Mouse (Mus musculus) c-Kit-negative CD71-positive TER-119-positive erythroid progenitor cells, embryonic 14.5 days (primary cell): Measurements from ENCODE around the gene Cirbp.

Experiments used
- DNase-seq: peaks from one replicate; pipeline ENCODE4 v3.0.0-alpha.2; 2013; ENCODE audit warnings: low read depth, low spot score

Cirbp gene

GRCm38 (mm10) chr10:80137626-80138552, 27.9 kb upstream of the Cirbp start:
- DNase-seq = no peak

- DNase-seq = no peak
These were observed 27.0 kb upstream of the Cirbp start, which contains the start of gene Atp5d for GRCm38 (mm10) chr10:80138553-80139438. Atp5d (plus strand) TSS chr10:80138632.

GRCm38 (mm10) chr10:80139439-80139775, 26.4 kb upstream of the Cirbp start:
- no peak for DNase-seq

- DNase-seq = no peak
These were observed 25.7 kb upstream of the Cirbp start for GRCm38 (mm10) chr10:80139975-80140665.

GRCm38 (mm10) chr10:80140666-80141035, 25.1 kb upstream of the Cirbp start, which contains the start of gene Cbarp:
Cbarp (minus strand) TSS chr10:80140835.
- DNase-seq = no peak

- DNase-seq = peak; percentile 79
These were observed 24.5 kb upstream of the Cirbp start for GRCm38 (mm10) chr10:80141243-80141642.

GRCm38 (mm10) chr10:80141786-80142529, 23.8 kb upstream of the Cirbp start:
- peak; percentile 97 for DNase-seq

- DNase-seq = no peak
These were observed 23.3 kb upstream of the Cirbp start for GRCm38 (mm10) chr10:80142530-80142925.

GRCm38 (mm10) chr10:80143664-80144063, 22.1 kb upstream of the Cirbp start:
- DNase-seq = no peak

GRCm38 (mm10) chr10:80144159-80144558, 21.6 kb upstream of the Cirbp start:
- no peak for DNase-seq

- no peak for DNase-seq
These were observed 20.6 kb upstream of the Cirbp start for GRCm38 (mm10) chr10:80144864-80145838.

- DNase-seq = no peak
These were observed 19.9 kb upstream of the Cirbp start for GRCm38 (mm10) chr10:80145896-80146295.

GRCm38 (mm10) chr10:80146568-80147011, 19.2 kb upstream of the Cirbp start:
- DNase-seq = no peak

GRCm38 (mm10) chr10:80147146-80147718, 18.6 kb upstream of the Cirbp start:
- DNase-seq = no peak

GRCm38 (mm10) chr10:80147719-80148601, 17.8 kb upstream of the Cirbp start, which contains the start of gene Midn:
Midn (plus strand) TSS chr10:80148272.
- no peak for DNase-seq

- peak; percentile 79 for DNase-seq
These were observed 17.0 kb upstream of the Cirbp start for GRCm38 (mm10) chr10:80148610-80149290.
